Mouse (Mus musculus) hindbrain, embryonic 10.5 days (tissue): Measurements from ENCODE around the gene Pbxip1. TPM values are rescaled to one million over a fixed set of nuclear protein-coding genes. Genes with fewer than 3 reads are reported as not detected.
A peak's percentile ranks its signal among the peaks of the same experiment; 100 is the strongest.

Experiments used
- DNase-seq: peaks from one replicate; pipeline ENCODE4 v3.0.0-alpha.2; 2017; ENCODE audit warnings: low spot score
- H3K27ac ChIP-seq: fragments of 300-500 bp; sonication (generic); 2 replicates; pipeline ENCODE4 v1.5.1; 2016; ENCODE audit warnings: mild to moderate bottlenecking, moderate library complexity
- H3K27me3 ChIP-seq: fragments of 300-500 bp; sonication (generic); 2 replicates; pipeline ENCODE4 v1.6.1; 2016; ENCODE audit warnings: mild to moderate bottlenecking; ENCODE audit not compliant: poor library complexity, insufficient read depth, severe bottlenecking
- H3K36me3 ChIP-seq: fragments of 300-500 bp; sonication (generic); 2 replicates; pipeline ENCODE4 v1.6.1; 2016; ENCODE audit warnings: mild to moderate bottlenecking, moderate library complexity
- H3K4me1 ChIP-seq: fragments of 300-500 bp; sonication (generic); replicated peaks from 2 replicates; pipeline ENCODE4 v1.6.1; 2016; ENCODE audit warnings: mild to moderate bottlenecking
- H3K4me3 ChIP-seq: fragments of 300-500 bp; sonication (generic); 2 replicates; pipeline ENCODE4 v1.5.1; 2016; ENCODE audit warnings: mild to moderate bottlenecking, moderate library complexity
- H3K9me3 ChIP-seq: fragments of 300-500 bp; sonication (generic); 2 replicates; pipeline ENCODE4 v1.6.1; 2016; ENCODE audit warnings: mild to moderate bottlenecking, moderate library complexity
- WGBS: fragments of 180-500 bp; shearing (Covaris S2); methylation state at CpG from one replicate; pipeline ENCODE4 v1.1.7; 2016; 5-methylcytosine and 5-hydroxymethylcytosine counted together
- polyA plus RNA-seq: library from polyadenylated mRNA; unstranded; fragments of >200 nt; fragmentation: Nextera tagmentation; extraction: Ambion mirVana; gene quantifications from 2 replicates; pipeline ENCODE4 v1.2.1, GENCODE M21; 2016

Pbxip1 gene
- polyA plus RNA-seq, 1 experiment from 2014 or later: 21.6 TPM

DNA sequence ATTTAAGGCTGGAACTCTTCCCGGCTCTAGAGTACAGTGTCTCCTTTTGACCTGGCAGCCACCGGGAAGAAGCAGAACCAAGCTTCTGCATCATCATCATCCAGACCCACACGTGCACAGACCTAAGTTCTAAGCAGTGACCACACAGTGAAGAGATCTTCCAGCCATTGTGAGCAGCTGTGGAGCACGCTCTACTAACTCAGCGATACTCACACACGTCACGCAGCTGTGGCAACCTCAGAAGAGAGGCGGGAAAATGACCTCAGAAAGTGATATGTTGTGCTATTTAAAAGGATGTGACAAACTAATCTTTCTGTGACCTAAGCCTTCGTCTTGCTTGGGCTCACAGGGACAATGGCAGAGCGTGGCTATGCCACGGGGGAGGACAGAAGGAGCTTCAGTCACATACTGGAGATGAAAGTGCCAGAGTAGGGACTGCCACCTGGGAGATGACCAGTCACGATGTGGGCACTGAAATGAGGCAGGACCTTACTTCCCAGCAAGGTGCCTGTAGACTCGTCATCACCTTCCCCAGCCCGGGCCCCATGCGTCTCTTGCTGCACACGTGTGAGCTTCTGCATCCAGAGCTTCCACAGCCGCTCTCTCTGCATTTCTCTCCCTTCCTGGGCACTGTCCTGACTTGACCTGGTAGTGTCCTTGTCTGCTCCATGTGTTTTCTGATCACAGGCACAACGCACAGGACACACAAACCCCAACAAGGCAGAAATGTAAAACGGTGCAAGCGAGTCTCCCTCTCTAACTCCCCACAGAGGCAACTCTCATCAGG lies 50.6 kb downstream of the Pbxip1 start:
- Histone ChIP-seq H3K9me3 (no peaks in the 10 kb centered on the region), H3K4me1 (peaks cover 11% of the 10 kb centered on the region), H3K4me3 (no peak overlapping the region), H3K27ac (no peak overlapping the region), H3K27me3 (peaks cover 12% of the 10 kb centered on the region), H3K36me3 (no peaks in the 10 kb centered on the region)
- 66% methylated on average over 20 of the region's 20 CpGs for WGBS
- DNase-seq: no peak

- Histone ChIP-seq H3K27me3 (peaks cover 9% of the 10 kb centered on the region), H3K36me3 (no peaks in the 10 kb centered on the region), H3K4me1 (peaks cover 30% of the 10 kb centered on the region), H3K9me3 (no peaks in the 10 kb centered on the region), H3K27ac (no peak overlapping the region), H3K4me3 (no peak overlapping the region)
- WGBS: 88% methylated on average over 3 of the region's 3 CpGs
- no peak for DNase-seq
These were observed 54.3 kb downstream of the Pbxip1 start for GRCm38 (mm10) chr3:89490790-89491189.

GRCm38 (mm10) chr3:89491559-89491958 lies 55.1 kb downstream of the Pbxip1 start:
- Histone ChIP-seq H3K4me3 (no peak overlapping the region), H3K9me3 (no peaks in the 10 kb centered on the region), H3K27me3 (peaks cover 9% of the 10 kb centered on the region), H3K4me1 (peaks cover 30% of the 10 kb centered on the region), H3K27ac (peak overlapping the region; percentile 46; the same call in 1 of the 2 replicates), H3K36me3 (no peaks in the 10 kb centered on the region)
- WGBS: 94% methylated on average over 5 of the region's 5 CpGs
- no peak for DNase-seq

- H3K27me3 ChIP-seq: no peaks in the 10 kb centered on the region
- H3K4me3 ChIP-seq: no peak overlapping the region
- peaks cover 23% of the 10 kb centered on the region for H3K4me1 ChIP-seq
- H3K27ac ChIP-seq: peak overlapping the region; percentile 72
- no peaks in the 10 kb centered on the region for H3K36me3 ChIP-seq
- 31% methylated on average over 8 of the region's 8 CpGs for WGBS
- DNase-seq: peak; percentile 38
- no peaks in the 10 kb centered on the region for H3K9me3 ChIP-seq
These were observed 56.2 kb downstream of the Pbxip1 start for GRCm38 (mm10) chr3:89492701-89493151.

- Histone ChIP-seq H3K4me1 (peaks cover 25% of the 10 kb centered on the region), H3K27me3 (no peaks in the 10 kb centered on the region), H3K27ac (no peak overlapping the region), H3K9me3 (no peaks in the 10 kb centered on the region), H3K36me3 (no peaks in the 10 kb centered on the region), H3K4me3 (no peak overlapping the region)
- 89% methylated on average over 5 of the region's 5 CpGs for WGBS
- DNase-seq: no peak
These were observed 58.1 kb downstream of the Pbxip1 start for GRCm38 (mm10) chr3:89494630-89495029.

- 73% methylated on average over 3 of the region's 3 CpGs for WGBS
- H3K27me3 ChIP-seq: no peaks in the 10 kb centered on the region
- no peak overlapping the region for H3K4me3 ChIP-seq
- H3K4me1 ChIP-seq: peaks cover 26% of the 10 kb centered on the region
- no peak for DNase-seq
- no peak overlapping the region for H3K27ac ChIP-seq
- H3K36me3 ChIP-seq: no peaks in the 10 kb centered on the region
- H3K9me3 ChIP-seq: no peaks in the 10 kb centered on the region
These were observed 59.9 kb downstream of the Pbxip1 start for GRCm38 (mm10) chr3:89496366-89496765.

- Histone ChIP-seq H3K4me3 (no peak overlapping the region), H3K36me3 (no peaks in the 10 kb centered on the region), H3K27ac (no peak overlapping the region), H3K27me3 (no peaks in the 10 kb centered on the region), H3K4me1 (0 out of 2 replicates have a peak, but pooled peaks cover 3% of the 10 kb centered on the region), H3K9me3 (no peaks in the 10 kb centered on the region)
- DNase-seq: no peak
- 56% methylated on average over 7 of the region's 7 CpGs for WGBS
These were observed 63.2 kb downstream of the Pbxip1 start for GRCm38 (mm10) chr3:89499696-89500095.

Other genes with a start within 250 kb of the Pbxip1 start
- gene Gba, start 233.8 kb upstream of the Pbxip1 start, polyA plus RNA-seq: 41.0 and 50.0 TPM in 2 replicates
- 65.5 and 74.7 TPM in 2 replicates for gene Thbs3, start 221.5 kb upstream of the Pbxip1 start, polyA plus RNA-seq
- gene Mtx1, start 209.6 kb upstream of the Pbxip1 start, polyA plus RNA-seq: 228 and 232 TPM in 2 replicates
- gene Muc1, start 207.6 kb upstream of the Pbxip1 start, polyA plus RNA-seq: 1.1 and 1.8 TPM in 2 replicates
- gene Krtcap2, start 190.7 kb upstream of the Pbxip1 start, polyA plus RNA-seq: 276 and 282 TPM in 2 replicates
- 5.2 and 11.6 TPM in 2 replicates for gene Trim46, start 190.4 kb upstream of the Pbxip1 start, polyA plus RNA-seq
- 97.0 and 99.4 TPM in 2 replicates for gene Dpm3, start 177.3 kb upstream of the Pbxip1 start, polyA plus RNA-seq
- 34.4 and 36.8 TPM in 2 replicates for gene Slc50a1, start 166.1 kb upstream of the Pbxip1 start, polyA plus RNA-seq
- gene Efna1, start 155.6 kb upstream of the Pbxip1 start, polyA plus RNA-seq: 16.5 and 17.7 TPM in 2 replicates
- 5.9 and 10.7 TPM in 2 replicates for gene Efna3, start 113.7 kb upstream of the Pbxip1 start, polyA plus RNA-seq
- 22.4 and 23.2 TPM in 2 replicates for gene Efna4, start 98.7 kb upstream of the Pbxip1 start, polyA plus RNA-seq
- gene Adam15, start 86.7 kb upstream of the Pbxip1 start, polyA plus RNA-seq: 36.4 and 38.1 TPM in 2 replicates
- 0.34 TPM in 1 of 2 replicates, not detected in the other for gene Dcst2, start 74.7 kb upstream of the Pbxip1 start, polyA plus RNA-seq
- gene Dcst1, start 71.5 kb upstream of the Pbxip1 start, polyA plus RNA-seq: 0.09 and 0.33 TPM in 2 replicates
- 0.47 and 0.73 TPM in 2 replicates for gene Zbtb7b, start 41.9 kb upstream of the Pbxip1 start, polyA plus RNA-seq
- 1.7 TPM in 1 of 2 replicates, not detected in the other for gene Lenep, start 33.9 kb upstream of the Pbxip1 start, polyA plus RNA-seq
- gene Flad1, start 24.8 kb upstream of the Pbxip1 start, polyA plus RNA-seq: 28.3 and 31.9 TPM in 2 replicates
- 535 and 648 TPM in 2 replicates for gene Cks1b, start 18.3 kb upstream of the Pbxip1 start, polyA plus RNA-seq
- 58.3 and 68.1 TPM in 2 replicates for gene Shc1, start 18.3 kb upstream of the Pbxip1 start, polyA plus RNA-seq
- 46.0 and 50.4 TPM in 2 replicates for gene Pygo2, start 6.5 kb upstream of the Pbxip1 start, polyA plus RNA-seq
- 71.4 and 87.8 TPM in 2 replicates for gene Pmvk, start 17.8 kb downstream of the Pbxip1 start, polyA plus RNA-seq
- gene Kcnn3, start 83.5 kb downstream of the Pbxip1 start, polyA plus RNA-seq: 1.2 TPM in 2 replicates